Mouse (Mus musculus) midbrain, embryonic 11.5 days (tissue): ENCODE data around the gene Armc12. TPM values are rescaled to one million over a fixed set of nuclear protein-coding genes. Genes with fewer than 3 reads are reported as not detected.

Experiments
- ATAC-seq: fragments of 200-750 bp; cut with Nextera tagmentation; 2 replicates; pipeline ENCODE4 v1.8.0; 2017; ENCODE audit warnings: moderate TSS enrichment, moderate library complexity; ENCODE audit not compliant: low FRiP score
- DNase-seq: peaks from one replicate; pipeline ENCODE4 v3.0.0; 2015; ENCODE audit warnings: low spot score; ENCODE audit errors: missing footprints
- H3K27ac ChIP-seq: fragments of 300-500 bp; sonication (generic); 2 replicates; pipeline ENCODE4 v1.5.1; 2014; ENCODE audit warnings: low read depth, low read length
- H3K27me3 ChIP-seq: fragments of 300-500 bp; sonication (generic); 2 replicates; pipeline ENCODE4 v1.6.1; 2014; ENCODE audit warnings: mild to moderate bottlenecking, low read length, moderate library complexity, mixed read lengths; ENCODE audit not compliant: control insufficient read depth, insufficient read depth
- H3K36me3 ChIP-seq: fragments of 300-500 bp; sonication (generic); 2 replicates; pipeline ENCODE4 v1.6.1; 2014; ENCODE audit warnings: mild to moderate bottlenecking, low read length, moderate library complexity, mixed read lengths; ENCODE audit not compliant: control insufficient read depth, insufficient read depth
- H3K4me1 ChIP-seq: fragments of 300-500 bp; sonication (generic); 2 replicates; pipeline ENCODE4 v1.6.1; 2014; ENCODE audit warnings: low read length; ENCODE audit not compliant: control insufficient read depth, insufficient read depth
- H3K4me2 ChIP-seq: fragments of 300-500 bp; sonication (generic); 2 replicates; pipeline ENCODE4 v1.6.1; 2014; ENCODE audit warnings: mild to moderate bottlenecking, moderate library complexity
- H3K4me3 ChIP-seq: fragments of 300-500 bp; sonication (generic); 2 replicates; pipeline ENCODE4 v1.5.1; 2014; ENCODE audit warnings: low read depth, low read length
- H3K9ac ChIP-seq: fragments of 300-500 bp; sonication (generic); 2 replicates; pipeline ENCODE4 v1.6.1; 2014; ENCODE audit warnings: low read length
- H3K9me3 ChIP-seq: fragments of 300-500 bp; sonication (generic); 2 replicates; pipeline ENCODE4 v1.6.1; 2016; ENCODE audit warnings: low read length; ENCODE audit not compliant: control insufficient read depth
- WGBS: fragments of 180-500 bp; shearing (Covaris S2); extraction: QIAGEN DNeasy Blood & Tissue Kit; methylation state at CpG from one replicate; pipeline ENCODE4 v1.1.7; 2014; 5-methylcytosine and 5-hydroxymethylcytosine counted together
- microRNA-seq: library from miRNA; unstranded; fragments of <30 nt; microRNA quantifications from one replicate; pipeline ENCODE4, GENCODE M21; 2017
- polyA plus RNA-seq: library from polyadenylated mRNA; unstranded; fragments of >200 nt; fragmentation: Nextera tagmentation; extraction: Ambion mirVana; gene quantifications from 2 replicates; pipeline ENCODE4 v1.2.1, GENCODE M21; 2014

Armc12 gene
- polyA plus RNA-seq, 1 experiment from 2014 or later, result not detected

GRCm38 (mm10) chr17:28588591-28588990, 58.0 kb downstream of the Armc12 start:
- DNase-seq (no peak), ATAC-seq (no peak)
- Histone ChIP-seq H3K4me2 (no peak overlapping the region), H3K27ac (no peak overlapping the region), H3K9ac (no peak overlapping the region), H3K36me3 (peaks cover 32% of the 10 kb centered on the region), H3K4me1 (no peaks in the 10 kb centered on the region), H3K4me3 (no peak overlapping the region), H3K9me3 (no peaks in the 10 kb centered on the region), H3K27me3 (no peaks in the 10 kb centered on the region)
- WGBS, result 84% methylated on average over 2 of the region's 2 CpGs

Small RNAs within 50 kb of the gene (microRNA-seq; reads per million reads assigned to microRNA genes)
- not detected for gene Gm25195
- gene Mir6969, result not detected

Other genes starting within 250 kb of the Armc12 start
- gene Fance, start 217.3 kb upstream of the Armc12 start, polyA plus RNA-seq, result 18.5 and 19.5 TPM in 2 replicates
- 465 and 471 TPM in 2 replicates for gene Rpl10a, start 202.3 kb upstream of the Armc12 start, polyA plus RNA-seq
- 3.5 and 3.7 TPM in 2 replicates for gene Tead3, start 180.0 kb upstream of the Armc12 start, polyA plus RNA-seq
- gene Tulp1, start 165.6 kb upstream of the Armc12 start, polyA plus RNA-seq, result 4.6 and 4.9 TPM in 2 replicates
- gene Fkbp5, start 13.3 kb upstream of the Armc12 start, polyA plus RNA-seq, result 9.8 and 10.9 TPM in 2 replicates
- not detected in 2 replicates for gene Clpsl2, start 18.6 kb downstream of the Armc12 start, polyA plus RNA-seq
- not detected in 2 replicates for gene Clps, start 30.0 kb downstream of the Armc12 start, polyA plus RNA-seq
- 1.4 and 2.0 TPM in 2 replicates for gene Lhfpl5, start 44.8 kb downstream of the Armc12 start, polyA plus RNA-seq
- gene Srpk1, start 91.9 kb downstream of the Armc12 start, polyA plus RNA-seq, result 124 and 135 TPM in 2 replicates
- 0.75 and 0.87 TPM in 2 replicates for gene Slc26a8, start 159.4 kb downstream of the Armc12 start, polyA plus RNA-seq
- gene Mapk14, start 160.5 kb downstream of the Armc12 start, polyA plus RNA-seq, result 39.4 and 47.2 TPM in 2 replicates
- 0.66 and 0.78 TPM in 2 replicates for gene AC170998.1, start 195.3 kb downstream of the Armc12 start, polyA plus RNA-seq
- 1.1 and 1.2 TPM in 2 replicates for gene Mapk13, start 238.5 kb downstream of the Armc12 start, polyA plus RNA-seq